Mouse (Mus musculus) olfactory bulb, adult 2 months (tissue): Measurements from ENCODE around the gene Slco4a1.

Experiments
- CTCF ChIP-seq: fragments of 200-500 bp; IDR thresholded peaks from 2 replicates; pipeline ENCODE4 v1.5.1; 2012; ENCODE audit warnings: low read depth, mild to moderate bottlenecking, low read length, moderate library complexity; ENCODE audit not compliant: insufficient read depth
- POLR2A ChIP-seq: fragments of 200-500 bp; IDR thresholded peaks from 2 replicates; pipeline ENCODE4 v1.6.1; 2012; ENCODE audit warnings: mild to moderate bottlenecking, low read depth, low read length, moderate library complexity; ENCODE audit not compliant: insufficient read depth

DNA sequence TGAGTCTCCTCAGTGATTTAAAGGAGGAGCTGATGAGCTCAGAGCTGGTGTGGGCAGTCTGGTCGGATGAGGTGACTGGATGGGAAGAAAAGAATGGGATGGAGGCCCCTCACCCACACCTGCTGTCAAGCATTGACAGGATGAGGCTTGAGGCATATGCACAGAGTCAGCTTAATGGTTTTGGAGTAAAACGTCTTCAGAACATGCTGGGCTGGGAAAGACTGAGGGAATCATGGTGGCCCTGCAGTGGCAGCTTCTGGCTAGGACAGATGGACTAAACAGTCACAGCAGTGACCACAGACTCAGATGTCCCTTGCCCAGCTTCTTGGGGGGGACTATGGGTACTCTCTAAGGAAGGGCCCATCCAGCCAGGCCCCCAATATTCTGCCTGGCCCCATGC, 30.9 kb upstream of the Slco4a1 start:
- TF ChIP-seq CTCF (no peak), POLR2A (no peak)
